Mouse (Mus musculus) testis, adult 2 months (tissue): ENCODE measurements at regions not wholly inside any gene's neighbourhood (a gene's known extent, or its start where the extent isn't known, plus 50 kb on each side); places are given as distances from the start of the nearest gene placed in this dataset.
A peak's percentile ranks its signal among the peaks of the same experiment; 100 is the strongest.

Experiments
- H3K27ac ChIP-seq: fragments of 200-500 bp; 2 replicates; pipeline ENCODE4 v1.5.1; 2012; ENCODE audit warnings: low read depth, low read length; ENCODE audit not compliant: control insufficient read depth, insufficient read depth
- H3K27me3 ChIP-seq: fragments of 200-500 bp; 2 replicates; pipeline ENCODE4 v1.6.1; 2012; ENCODE audit warnings: mild to moderate bottlenecking, low read length, moderate library complexity; ENCODE audit not compliant: control insufficient read depth, insufficient read depth
- H3K36me3 ChIP-seq: fragments of 200-500 bp; 2 replicates; pipeline ENCODE4 v1.6.1; 2012; ENCODE audit warnings: mild to moderate bottlenecking, low read length; ENCODE audit not compliant: control insufficient read depth, insufficient read depth
- H3K4me1 ChIP-seq: fragments of 200-500 bp; 2 replicates; pipeline ENCODE4 v1.6.1; 2012; ENCODE audit warnings: low read length; ENCODE audit not compliant: control insufficient read depth, insufficient read depth
- H3K4me3 ChIP-seq: fragments of 200-500 bp; 2 replicates; pipeline ENCODE4 v1.5.1; 2012; ENCODE audit warnings: low read depth, mild to moderate bottlenecking, low read length, moderate library complexity, mixed read lengths; ENCODE audit not compliant: control insufficient read depth
- CTCF ChIP-seq: fragments of 200-500 bp; IDR thresholded peaks from 2 replicates; pipeline ENCODE4 v1.5.1; 2012; ENCODE audit warnings: low read depth, mild to moderate bottlenecking, inconsistent platforms, low read length, moderate library complexity; ENCODE audit not compliant: control insufficient read depth, insufficient read depth, insufficient replicate concordance
- POLR2A ChIP-seq: fragments of 200-500 bp; IDR thresholded peaks from 2 replicates; pipeline ENCODE4 v1.6.1; 2012; ENCODE audit warnings: low read depth, mild to moderate bottlenecking, inconsistent platforms, low read length, moderate library complexity; ENCODE audit not compliant: control insufficient read depth

DNA sequence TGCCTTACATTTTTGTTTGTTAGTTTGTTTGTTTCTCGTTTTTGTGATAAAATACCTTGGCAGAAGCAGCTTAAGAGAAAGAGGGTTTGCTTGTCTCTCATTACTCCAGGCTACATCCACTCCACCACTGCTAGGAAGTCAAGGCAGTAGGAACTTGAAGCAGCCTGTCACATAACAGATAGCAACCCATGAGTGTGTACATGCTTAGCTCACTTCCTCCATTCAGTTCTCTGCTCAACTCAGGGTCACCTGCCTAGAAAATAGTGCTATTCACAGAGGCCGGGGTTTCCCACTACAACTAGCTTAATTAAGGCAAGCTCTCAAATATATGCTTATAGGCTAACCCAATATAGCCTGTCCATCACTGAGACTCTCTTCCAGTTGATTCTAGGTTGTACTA is 527.0 kb upstream of the Lrrc6 start:
- Histone ChIP-seq H3K36me3 (no peaks in the 10 kb centered on the region), H3K4me1 (no peaks in the 10 kb centered on the region), H3K27ac (no peak overlapping the region), H3K4me3 (no peak overlapping the region), H3K27me3 (no peaks in the 10 kb centered on the region)
- TF ChIP-seq CTCF (no peak), POLR2A (no peak)

GRCm38 (mm10) chr15:67025746-67026145 is 525.0 kb upstream of the Lrrc6 start:
- H3K36me3 ChIP-seq, result no peaks in the 10 kb centered on the region
- TF ChIP-seq POLR2A (no peak), CTCF (no peak)
- no peak overlapping the region for H3K27ac ChIP-seq
- no peaks in the 10 kb centered on the region for H3K4me1 ChIP-seq
- H3K4me3 ChIP-seq, result no peak overlapping the region
- no peaks in the 10 kb centered on the region for H3K27me3 ChIP-seq

GRCm38 (mm10) chr15:67024386-67024785 is 523.7 kb upstream of the Lrrc6 start:
- H3K27ac ChIP-seq, result no peak overlapping the region
- no peak overlapping the region for H3K4me3 ChIP-seq
- no peak for TF ChIP-seq CTCF
- no peaks in the 10 kb centered on the region for H3K36me3 ChIP-seq
- H3K4me1 ChIP-seq, result peaks cover 1% of the 10 kb centered on the region
- no peaks in the 10 kb centered on the region for H3K27me3 ChIP-seq

GRCm38 (mm10) chr15:67023081-67023480 is 522.4 kb upstream of the Lrrc6 start:
- Histone ChIP-seq H3K36me3 (no peaks in the 10 kb centered on the region), H3K27me3 (no peaks in the 10 kb centered on the region), H3K4me1 (peaks cover 2% of the 10 kb centered on the region), H3K4me3 (no peak overlapping the region), H3K27ac (no peak overlapping the region)
- TF ChIP-seq CTCF (no peak), POLR2A (no peak)

DNA sequence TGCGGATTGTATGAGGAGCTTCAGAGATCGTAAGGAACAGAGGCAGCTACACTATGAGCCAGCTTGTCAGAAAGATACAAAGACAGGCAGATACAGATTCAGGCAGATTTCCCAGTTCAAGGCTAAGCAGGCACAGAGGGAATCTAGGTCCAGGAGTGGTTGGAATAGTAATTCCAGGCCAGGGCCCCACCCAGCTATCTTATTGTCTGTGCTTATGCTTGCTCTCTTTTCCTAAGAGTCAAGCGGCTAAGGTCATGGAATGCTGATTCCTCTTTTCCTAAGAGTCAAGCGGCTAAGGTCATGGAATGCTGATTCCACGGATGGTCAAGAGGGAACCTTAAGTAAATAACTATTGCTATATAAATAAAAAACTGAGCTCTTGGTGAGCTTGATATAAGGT is 520.7 kb upstream of the Lrrc6 start:
- TF ChIP-seq POLR2A, result no peak
- TF ChIP-seq CTCF, result no peak
- Histone ChIP-seq H3K36me3 (no peaks in the 10 kb centered on the region), H3K4me1 (peaks cover 2% of the 10 kb centered on the region), H3K27ac (no peak overlapping the region), H3K4me3 (no peak overlapping the region), H3K27me3 (no peaks in the 10 kb centered on the region)

DNA sequence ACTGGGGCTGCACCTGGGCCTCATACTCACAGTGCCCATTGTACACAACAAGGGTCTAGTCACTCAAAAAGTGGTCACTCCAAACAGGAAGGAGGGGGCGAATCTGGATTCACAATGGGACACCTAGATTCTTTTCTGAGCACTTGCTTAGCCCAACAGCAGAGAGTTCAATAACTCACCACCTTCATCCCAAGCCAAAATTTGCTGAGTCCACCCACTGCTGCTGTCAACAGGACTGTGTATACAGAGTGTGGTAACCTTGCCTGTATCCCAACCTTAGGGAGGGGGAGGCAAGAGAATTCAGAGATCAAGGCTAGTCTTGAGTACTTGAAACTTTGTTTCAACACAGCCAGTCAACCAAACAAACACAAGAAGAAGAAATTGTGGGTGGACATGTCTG is 519.2 kb upstream of the Lrrc6 start:
- TF ChIP-seq POLR2A (no peak), CTCF (no peak)
- no peak overlapping the region for H3K27ac ChIP-seq
- peaks cover 2% of the 10 kb centered on the region for H3K4me1 ChIP-seq
- H3K4me3 ChIP-seq, result no peak overlapping the region
- H3K36me3 ChIP-seq, result no peaks in the 10 kb centered on the region
- H3K27me3 ChIP-seq, result no peaks in the 10 kb centered on the region

DNA sequence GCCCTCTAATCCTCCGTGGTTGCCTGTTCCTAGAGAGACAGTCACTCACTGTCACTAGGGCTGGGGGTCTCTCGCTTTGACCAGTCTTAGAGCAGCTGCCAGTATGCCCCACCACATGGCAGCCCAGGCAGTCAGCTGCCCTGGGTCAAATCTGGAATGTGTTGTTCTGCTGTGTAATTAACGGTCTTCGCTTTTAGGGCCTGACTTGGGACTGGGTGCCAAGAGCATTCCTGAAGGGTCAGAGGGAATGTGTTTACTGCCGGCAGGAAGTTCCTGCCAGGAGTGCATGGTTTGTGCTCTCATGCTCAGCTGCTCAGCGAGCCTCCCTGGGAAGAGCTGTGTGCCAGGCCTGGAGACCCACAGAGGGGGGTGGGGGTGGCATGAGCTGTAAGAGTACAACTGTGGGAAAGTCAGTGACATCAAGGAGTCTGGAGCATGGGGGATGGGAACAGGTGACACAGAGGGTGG is 518.5 kb upstream of the Lrrc6 start:
- Histone ChIP-seq H3K27me3 (no peaks in the 10 kb centered on the region), H3K4me1 (peaks cover 2% of the 10 kb centered on the region), H3K27ac (0 out of 2 replicates have a peak overlapping the region, but pooled peaks have one; percentile 7), H3K4me3 (no peak overlapping the region), H3K36me3 (no peaks in the 10 kb centered on the region)
- TF ChIP-seq POLR2A (no peak), CTCF (no peak)
